18 mouse cellular contexts compared by ENCODE assay signal in the genomic region with DNA sequence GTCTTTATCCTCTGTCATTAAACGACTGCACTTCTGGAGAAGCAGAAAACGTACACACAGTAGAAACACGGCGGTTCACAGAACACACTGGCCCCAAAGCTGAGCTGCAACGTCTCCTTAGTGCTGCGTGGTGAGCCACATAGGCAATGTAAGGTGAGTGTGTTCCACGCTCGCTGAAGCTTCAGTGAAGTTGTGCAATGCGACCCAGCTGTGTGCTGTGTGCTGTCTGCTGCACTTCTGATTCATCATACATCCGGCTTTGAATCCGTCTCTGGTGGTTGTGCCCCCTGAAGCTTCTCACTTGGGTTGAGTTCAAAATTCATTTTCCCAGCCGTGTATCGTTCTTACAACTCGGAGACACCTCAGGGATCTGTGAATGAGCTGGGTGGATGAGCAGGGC.
"Had no signal": no experiment of that assay in that cellular context is flagged by ENCODE, and none has a peak within 500 bp of the region (broad histone marks: within the 10 kb centered on the region; RNA-seq: fewer than 3 reads in every experiment).

No protein-coding gene starts in this region.

- H3K36me3 ChIP-seq: limb, embryonic 10.5 days; limb, embryonic 13.5 days; liver, embryonic 12.5 days; liver, embryonic 15.5 days; lung, embryonic 15.5 days; midbrain, embryonic 12.5 days had no signal

- H3K27me3 ChIP-seq: liver, embryonic 15.5 days had no signal

- H3K9me3 ChIP-seq: limb, embryonic 10.5 days; limb, embryonic 13.5 days; liver, embryonic 12.5 days; liver, embryonic 15.5 days; lung, embryonic 15.5 days; midbrain, embryonic 12.5 days had no signal

- ATAC-seq: inflammation-experienced regulatory T-cells, adult 6 months; intestine, postnatal 0 days; liver, embryonic 12.5 days; midbrain, embryonic 16.5 days had no signal

- H3K4me1 ChIP-seq: limb, embryonic 13.5 days; liver, embryonic 12.5 days; liver, embryonic 15.5 days; lung, embryonic 15.5 days had no signal

- H3K4me3 ChIP-seq: layer of hippocampus, adult 2 months; limb, embryonic 10.5 days; limb, embryonic 13.5 days; liver, embryonic 12.5 days; liver, embryonic 15.5 days; lung, embryonic 15.5 days; midbrain, embryonic 12.5 days had no signal

- DNase-seq: kidney, adult 2 months; kidney, postnatal 25 days; layer of hippocampus, adult 9-11 months; liver; lung, adult 18-20 months; lung, postnatal 10 days; lung, postnatal 36 days had no signal

- H3K4me2 ChIP-seq: limb, embryonic 13.5 days; liver, embryonic 12.5 days; liver, embryonic 15.5 days; lung, embryonic 15.5 days; midbrain, embryonic 12.5 days had no signal

- H3K27ac ChIP-seq: kidney, postnatal 0 days; layer of hippocampus, adult 2 months; limb, embryonic 10.5 days; limb, embryonic 13.5 days; liver, embryonic 12.5 days; liver, embryonic 15.5 days; lung, embryonic 15.5 days; midbrain, embryonic 12.5 days had no signal

- H3K9ac ChIP-seq: limb, embryonic 13.5 days; liver, embryonic 12.5 days; liver, embryonic 15.5 days; lung, embryonic 15.5 days; midbrain, embryonic 12.5 days had no signal
